Mouse (Mus musculus): Measurements from ENCODE around the gene Csde1.
A peak's percentile ranks its signal among the peaks of the same experiment; 100 is the strongest.

Csde1 gene

DNA sequence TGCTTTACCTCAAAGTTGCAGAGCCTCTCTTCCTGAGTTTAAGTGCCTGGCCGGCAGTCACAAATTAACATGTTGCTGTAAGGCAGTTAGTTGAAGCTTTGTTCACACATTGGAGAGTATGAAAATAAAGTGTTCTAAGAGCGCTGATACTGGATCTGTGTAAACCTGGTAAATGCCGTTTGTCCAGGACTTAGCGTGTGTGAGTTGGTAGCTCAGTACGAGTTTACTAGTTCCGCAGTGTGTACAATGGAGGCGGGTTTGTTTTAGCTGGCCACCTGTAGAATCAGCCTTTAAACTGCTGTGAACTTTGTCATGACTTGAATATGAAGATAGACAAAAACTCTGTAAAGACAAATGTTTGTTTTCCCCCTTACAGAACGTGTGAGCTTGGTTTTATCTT is 46.7 kb downstream of the Csde1 start:
- no peak for DNase-seq

DNA sequence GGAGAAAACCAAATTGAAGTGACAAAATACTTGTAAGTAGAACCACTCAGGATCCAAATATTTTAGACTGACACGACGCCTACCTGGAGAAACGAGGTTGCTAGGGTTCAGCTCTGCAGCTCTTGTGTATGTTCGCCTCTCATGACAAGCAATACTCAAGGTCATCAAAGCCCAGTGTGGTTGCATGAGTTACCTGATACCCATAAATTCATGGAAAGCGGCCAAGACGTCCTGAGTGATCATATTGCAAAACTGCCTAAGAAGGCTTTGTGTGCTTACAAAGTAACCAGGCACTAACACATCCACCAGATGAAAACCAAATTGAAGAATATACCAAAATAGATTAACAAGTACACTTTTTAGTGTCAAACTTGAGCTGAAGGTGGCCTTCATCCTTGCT is 48.7 kb downstream of the Csde1 start:
- DNase-seq: no peak

- no peak for DNase-seq
These were observed 53.5 kb downstream of the Csde1 start, which contains the start of gene Ampd1 for GRCm38 (mm10) chr3:103073771-103074170. Ampd1 (plus strand) TSS chr3:103074014.

DNA sequence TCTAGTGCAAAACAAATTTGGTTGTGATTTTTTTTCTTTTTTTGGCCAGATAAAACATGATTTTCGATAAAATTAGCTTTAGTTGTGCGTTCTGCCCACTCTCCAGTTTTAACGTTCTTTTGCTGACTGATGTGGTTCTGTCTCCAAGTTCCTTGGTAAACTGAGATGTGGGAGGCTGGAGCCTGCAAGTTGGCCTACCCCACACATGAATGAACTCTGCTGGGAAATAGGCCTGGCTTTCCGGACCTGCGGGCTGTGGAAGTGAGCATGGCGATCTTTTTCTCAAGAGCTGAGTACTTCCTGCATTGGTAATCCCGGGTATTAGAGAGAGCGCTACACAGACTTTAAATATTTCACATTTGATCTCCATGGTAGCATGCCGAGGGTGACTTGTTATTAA is 55.6 kb downstream of the Csde1 start:
- no peak for DNase-seq

DNA sequence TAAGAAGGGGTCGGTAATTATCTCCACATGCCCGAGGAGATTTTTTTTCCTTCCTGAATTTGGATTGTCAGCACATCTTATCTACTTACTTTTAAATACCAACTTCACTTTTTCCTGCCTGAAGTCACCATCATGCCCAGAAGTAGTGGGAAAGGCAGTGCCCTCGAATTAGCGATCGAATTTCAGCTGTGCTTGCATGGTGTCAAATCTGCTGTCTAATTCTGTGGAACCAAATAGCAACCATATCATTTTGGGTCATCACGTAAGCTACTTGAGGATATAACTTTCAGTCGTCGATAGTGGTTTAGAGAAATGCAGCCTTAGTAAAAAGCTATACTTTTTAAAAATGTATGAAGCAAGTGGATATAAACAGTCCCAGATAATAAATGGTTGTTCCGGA is 56.2 kb downstream of the Csde1 start:
- DNase-seq: no peak

DNA sequence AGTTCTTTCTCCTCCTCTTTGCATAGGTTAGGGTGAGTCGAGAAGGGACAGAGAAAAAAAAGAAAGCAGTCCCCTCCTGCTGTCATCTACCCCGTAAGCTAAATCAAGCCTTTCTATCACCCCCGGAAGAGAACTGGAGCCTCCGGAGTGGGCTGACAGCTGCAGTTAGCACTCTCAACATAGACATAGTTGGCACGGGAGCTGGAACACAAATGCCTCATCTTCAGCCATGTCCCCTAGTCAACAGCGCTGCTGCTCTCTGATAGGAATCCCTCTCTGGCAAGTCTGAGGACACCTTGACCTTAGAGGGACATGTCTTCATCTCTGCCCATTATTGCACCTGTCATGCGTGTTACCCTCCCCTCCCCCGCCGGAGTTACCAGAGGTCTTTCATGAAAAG is 59.1 kb downstream of the Csde1 start:
- no peak for DNase-seq

GRCm38 (mm10) chr3:103081051-103081450 is 60.8 kb downstream of the Csde1 start:
- DNase-seq: no peak

DNA sequence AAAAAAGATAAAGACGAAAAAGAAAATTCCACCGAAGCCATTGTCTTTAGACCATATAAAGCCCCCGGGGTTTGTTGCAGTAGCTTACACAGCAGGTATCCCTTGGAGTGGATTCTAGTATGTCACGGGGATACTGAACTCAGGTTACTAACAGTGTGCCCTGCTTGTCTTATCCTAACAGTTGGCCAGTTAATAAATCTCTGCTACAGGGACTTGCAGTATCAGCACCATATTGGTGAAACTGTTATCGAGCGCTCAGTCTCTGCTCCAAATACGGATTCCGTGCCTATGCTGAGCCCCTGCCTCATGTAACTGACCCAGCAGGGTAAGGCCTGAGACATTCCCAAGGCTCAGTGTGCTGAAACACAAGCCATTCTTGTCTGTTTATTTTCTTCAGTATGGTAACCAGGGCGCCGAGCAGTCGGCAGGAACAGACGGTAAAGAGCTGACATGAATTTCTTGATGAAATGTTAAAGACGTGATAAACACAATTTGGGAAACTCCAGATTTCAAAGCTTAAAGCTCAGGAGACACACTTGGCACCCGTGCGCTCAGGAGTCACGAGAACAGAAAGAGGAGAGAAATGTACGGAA is 61.7 kb downstream of the Csde1 start:
- DNase-seq: no peak

DNA sequence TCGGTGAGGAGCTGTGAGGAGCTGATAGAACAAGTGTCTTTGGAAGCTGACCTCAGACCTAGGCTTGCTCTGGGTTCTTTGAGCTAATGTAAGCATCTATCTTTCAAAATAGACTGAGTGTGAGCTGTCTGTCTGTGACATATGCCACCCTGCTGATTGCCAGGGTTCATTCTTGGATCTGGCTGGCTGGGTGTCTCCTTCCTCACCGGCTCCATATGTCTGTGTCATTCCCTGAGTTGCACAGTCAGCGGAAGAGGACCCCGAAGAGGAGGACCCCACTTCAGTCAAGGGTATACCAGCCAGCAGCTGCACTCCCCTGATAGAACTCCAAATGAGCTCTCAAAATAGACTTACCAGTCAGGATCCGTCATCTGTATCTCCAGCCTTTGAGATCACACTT is 62.5 kb downstream of the Csde1 start:
- no peak for DNase-seq

GRCm38 (mm10) chr3:103085986-103086385 is 65.8 kb downstream of the Csde1 start:
- no peak for DNase-seq

DNA sequence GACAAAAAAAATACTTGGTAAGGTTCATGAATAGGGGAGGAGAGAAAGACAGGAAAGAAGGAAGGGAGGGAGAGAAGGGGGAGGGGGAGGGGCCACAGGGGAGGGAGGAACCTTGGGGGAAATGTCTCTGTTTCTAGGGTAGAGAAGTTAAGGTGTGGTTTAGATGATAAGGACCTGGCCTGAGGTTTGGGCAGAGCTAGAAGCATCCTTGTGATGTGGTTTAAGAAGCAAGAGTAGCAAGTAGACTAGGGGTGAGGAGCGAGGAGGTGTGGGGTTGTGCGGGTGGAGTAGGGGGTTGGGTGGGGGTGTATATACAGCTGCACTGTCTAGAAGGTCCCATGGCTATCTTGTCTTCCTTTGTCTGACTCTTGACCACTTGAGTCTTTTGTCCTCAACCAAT is 71.5 kb downstream of the Csde1 start:
- DNase-seq: no peak

DNA sequence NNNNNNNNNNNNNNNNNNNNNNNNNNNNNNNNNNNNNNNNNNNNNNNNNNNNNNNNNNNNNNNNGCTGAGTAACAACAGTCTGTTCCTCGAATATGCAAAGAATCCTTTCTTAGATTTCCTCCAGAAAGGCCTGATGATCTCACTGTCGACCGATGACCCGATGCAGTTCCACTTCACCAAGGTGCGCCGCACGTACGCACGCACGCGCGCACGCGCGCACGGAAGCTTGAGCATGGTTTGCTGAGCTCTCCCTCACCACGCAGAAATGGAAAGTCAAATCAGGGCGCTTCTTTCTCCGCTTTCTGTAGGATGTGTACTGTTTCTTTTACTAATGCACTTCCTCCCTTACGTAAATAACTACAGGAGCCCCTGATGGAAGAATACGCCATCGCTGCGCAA is 78.4 kb downstream of the Csde1 start:
- DNase-seq: peak; percentile 11

- DNase-seq: no peak
These were observed 79.4 kb downstream of the Csde1 start for GRCm38 (mm10) chr3:103099667-103100066.

GRCm38 (mm10) chr3:103100735-103101134 is 80.5 kb downstream of the Csde1 start:
- no peak for DNase-seq

GRCm38 (mm10) chr3:103101194-103101593 is 81.0 kb downstream of the Csde1 start:
- DNase-seq: no peak

- DNase-seq: no peak
These were observed 81.7 kb downstream of the Csde1 start for GRCm38 (mm10) chr3:103101909-103102308.

DNA sequence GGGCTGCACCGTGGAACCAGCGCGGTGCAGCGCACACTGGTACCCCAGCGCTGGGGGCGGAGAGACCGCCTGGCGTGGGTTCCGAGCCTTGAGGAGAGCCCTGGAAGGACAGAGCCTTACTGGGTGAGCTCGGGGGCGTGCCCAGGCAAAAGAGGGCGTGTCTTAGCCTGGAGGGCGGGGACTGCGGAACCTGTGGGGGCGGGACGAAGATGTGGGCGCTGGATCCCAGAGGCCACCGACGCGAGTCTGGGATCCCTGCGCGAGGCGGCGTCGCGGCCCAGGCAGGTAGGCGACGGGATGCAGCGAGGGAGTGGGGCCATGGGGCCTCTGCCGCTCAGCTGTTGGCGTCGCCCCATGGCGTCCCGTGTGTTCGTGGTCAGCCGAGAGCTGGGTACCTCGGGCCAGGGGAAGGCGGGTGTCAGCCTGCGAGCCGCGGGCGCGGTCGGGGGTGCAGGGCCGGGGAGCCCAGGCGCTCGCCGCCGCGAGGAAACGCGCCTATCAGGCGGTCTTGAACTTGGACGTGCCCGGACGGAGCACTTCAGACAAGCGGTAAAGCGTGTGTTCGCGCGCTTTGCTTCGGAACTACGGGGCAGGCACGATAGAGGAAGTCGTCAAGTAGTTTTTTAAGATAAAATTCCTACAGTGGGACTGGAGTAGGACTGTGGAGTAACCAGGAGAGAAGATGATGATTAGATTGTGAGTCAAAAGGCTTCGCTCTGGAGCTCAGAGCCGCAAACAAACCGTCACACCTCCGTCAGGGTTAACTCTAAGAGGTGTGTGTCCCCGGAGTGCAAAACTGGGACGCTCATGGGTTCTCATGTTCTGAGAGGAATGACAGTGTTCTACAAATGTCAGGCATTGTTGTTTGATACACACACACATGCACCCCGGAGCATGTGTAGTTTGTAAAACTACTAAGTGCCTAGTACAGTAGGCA is 82.5 kb downstream of the Csde1 start, which contains the start of gene Dennd2c:
Gene Dennd2c (plus strand): TSS at position 151 of the 937 bp plus-strand sequence.
- peak; percentile 72 for DNase-seq

All from right cerebral cortex, postnatal 14 days (tissue).